Mouse (Mus musculus) lung, postnatal 0 days (tissue): ENCODE data around the gene Gm34653.

Experiments used
- CTCF ChIP-seq: IDR thresholded peaks from 2 replicates; pipeline ENCODE4 v1.5.1; 2016; ENCODE audit warnings: antibody characterized with exemption, mild to moderate bottlenecking
- EP300 ChIP-seq: IDR thresholded peaks from 2 replicates; pipeline ENCODE4 v1.6.1; 2016; ENCODE audit warnings: antibody characterized with exemption, mild to moderate bottlenecking, control low read depth

DNA sequence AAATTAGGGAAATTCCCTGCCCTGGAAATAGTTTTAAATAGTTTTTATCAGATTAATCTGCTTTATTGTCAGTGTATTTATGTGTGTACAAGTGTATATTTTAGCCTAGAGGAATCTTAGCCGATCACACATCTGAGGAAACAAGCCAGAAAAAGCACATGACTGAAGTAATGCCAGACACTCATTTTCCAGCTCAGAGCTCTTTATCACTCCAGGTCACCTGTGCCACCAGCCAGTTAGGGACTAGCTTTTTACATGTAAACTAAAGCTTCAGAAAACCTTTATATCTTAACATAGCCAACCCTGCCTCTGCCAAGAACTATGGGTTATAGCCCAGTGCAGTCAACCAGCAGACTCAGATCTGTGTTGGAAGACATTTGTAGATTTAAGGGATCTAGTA, 28.0 kb upstream of the Gm34653 start:
- TF ChIP-seq CTCF (no peak), EP300 (no peak)
